Mouse (Mus musculus): ENCODE results near the gene Zfp280d.

GRCm38 (mm10) chr9:72411746-72412145 is 137.1 kb downstream of the Zfp280d start:
- TF ChIP-seq CTCF (IDR thresholded peaks at IDR 0.05; ENCODE audit: extremely low read depth, insufficient read depth, low read length) (peak; percentile 65), POLR2A (IDR thresholded peaks at IDR 0.05; ENCODE audit: extremely low read depth, insufficient read depth, low read length) (no peak)

All from cortical plate, adult 2 months (tissue).